Mouse (Mus musculus) testis, adult 2 months (tissue): ENCODE measurements at regions not wholly inside any gene's neighbourhood (a gene's known extent, or its start where the extent isn't known, plus 50 kb on each side); places are given as distances from the start of the nearest gene placed in this dataset.

Experiments
- CTCF ChIP-seq: fragments of 200-500 bp; IDR thresholded peaks from 2 replicates; pipeline ENCODE4 v1.5.1; 2012; ENCODE audit warnings: low read depth, mild to moderate bottlenecking, inconsistent platforms, low read length, moderate library complexity; ENCODE audit not compliant: control insufficient read depth, insufficient read depth, insufficient replicate concordance
- POLR2A ChIP-seq: fragments of 200-500 bp; IDR thresholded peaks from 2 replicates; pipeline ENCODE4 v1.6.1; 2012; ENCODE audit warnings: low read depth, mild to moderate bottlenecking, inconsistent platforms, low read length, moderate library complexity; ENCODE audit not compliant: control insufficient read depth

GRCm38 (mm10) chr10:85292477-85292855 lies 94.1 kb upstream of the Btbd11 start:
- TF ChIP-seq POLR2A (no peak), CTCF (no peak)
